Mouse (Mus musculus) layer of hippocampus, adult 8-10 months (tissue): ENCODE measurements around the gene Gja10. TPM values are rescaled to one million over a fixed set of nuclear protein-coding genes. Genes with fewer than 3 reads are reported as not detected.

Experiments
- DNase-seq, 2 experiments: peaks; one replicate each; pipeline ENCODE4 v3.0.0; 2022; ENCODE audit warnings: low spot score in 2 of 2
- total RNA-seq, 4 experiments: library from RNA; stranded (reverse); gene quantifications; 2 replicates each; pipeline ENCODE4 v1.2.4; 2022

Gene Gja10
- not detected for total RNA-seq

DNA sequence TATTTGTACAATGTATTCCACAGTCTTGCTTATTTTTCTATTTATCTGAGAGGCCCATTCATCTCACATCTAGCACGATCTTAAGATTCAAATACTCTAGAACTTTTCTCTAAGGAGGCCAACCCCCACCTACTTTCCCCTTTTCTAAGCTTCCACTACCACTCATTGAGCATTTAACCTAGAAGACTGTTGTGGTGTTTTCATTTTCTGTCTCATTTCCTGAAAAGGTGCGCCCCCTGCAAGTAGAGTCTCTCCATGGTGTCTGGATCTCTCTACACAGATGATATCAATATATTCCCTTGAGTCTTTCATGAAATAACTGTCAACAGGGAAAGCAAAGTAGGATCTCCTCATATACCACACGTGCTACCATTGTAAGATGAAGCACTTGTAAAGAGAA, at the start of gene Gja10:
TSS of gene Gja10 (minus strand) at position 101 of the 400 bp plus-strand sequence.
- DNase-seq, result no peak

DNA sequence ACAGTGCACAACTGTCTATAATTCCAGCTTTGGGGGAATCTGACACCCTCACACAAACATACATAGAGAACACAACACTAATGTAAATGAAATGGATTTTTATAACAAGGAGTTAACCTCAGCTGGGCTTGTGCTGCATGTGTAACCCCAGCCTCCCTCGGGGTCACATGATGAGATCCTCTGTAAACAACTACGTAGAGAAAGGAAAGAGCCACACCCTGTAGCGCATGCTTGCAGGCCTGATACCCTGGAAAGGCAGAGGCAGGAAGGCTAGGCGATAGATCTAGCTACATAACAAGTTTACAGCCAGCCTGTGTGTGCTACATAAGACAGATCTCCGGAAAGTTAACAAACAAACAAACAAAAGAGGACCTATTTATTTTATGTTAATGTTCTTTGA, 49.1 kb upstream of the Gja10 start:
- DNase-seq, result no peak

GRCm38 (mm10) chr4:32621637-32622036, 19.1 kb upstream of the Gja10 start:
- DNase-seq, result no peak

DNA sequence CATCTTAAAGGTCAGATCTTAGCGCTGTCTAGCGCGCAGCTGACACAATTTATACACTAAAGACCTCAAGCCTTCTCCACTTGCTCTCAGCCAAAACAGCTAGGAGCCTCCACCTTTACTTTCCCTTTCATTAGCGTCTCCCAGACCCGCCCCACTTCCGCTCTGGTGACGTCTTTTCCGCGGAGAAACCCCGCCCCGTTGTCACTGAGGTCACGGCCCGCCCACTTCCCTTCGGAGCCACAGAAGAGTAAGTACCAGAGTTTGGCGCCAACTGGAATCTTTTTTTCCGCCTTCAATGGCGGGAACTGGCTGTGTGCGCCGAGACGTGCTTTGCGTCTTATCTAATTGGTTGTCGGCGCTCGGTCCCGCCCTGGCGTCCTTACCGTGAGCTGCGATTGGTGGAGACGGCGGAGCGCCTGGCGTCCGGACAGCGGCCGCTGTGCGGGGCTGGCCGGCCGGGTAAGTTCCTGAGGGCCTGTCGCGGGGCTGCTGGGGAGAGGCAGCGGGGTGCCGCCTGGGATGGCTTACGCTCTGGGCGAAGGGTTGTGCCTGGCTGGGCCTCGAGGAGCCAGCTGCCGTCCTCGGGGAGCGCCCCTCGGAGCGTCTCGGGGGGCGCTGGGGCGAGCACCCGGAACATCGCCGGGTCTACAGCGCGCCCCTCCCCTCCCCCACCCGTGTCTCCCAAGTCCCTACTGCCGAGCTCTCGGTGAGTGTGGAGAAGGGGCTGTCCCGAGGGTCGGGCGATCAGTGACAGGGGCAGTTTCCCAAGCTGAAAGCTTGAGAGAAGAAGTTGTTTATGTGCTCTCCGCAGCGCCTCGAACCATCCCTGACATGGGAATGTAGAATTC, 12.7 kb upstream of the Gja10 start, which contains the start of gene Casp8ap2:
TSS of gene Casp8ap2 (plus strand) at position 418 of the 848 bp plus-strand sequence.
- DNase-seq, result peak; percentile 100

GRCm38 (mm10) chr4:32601135-32601534, 1.4 kb downstream of the Gja10 start:
- DNase-seq, result no peak

DNA sequence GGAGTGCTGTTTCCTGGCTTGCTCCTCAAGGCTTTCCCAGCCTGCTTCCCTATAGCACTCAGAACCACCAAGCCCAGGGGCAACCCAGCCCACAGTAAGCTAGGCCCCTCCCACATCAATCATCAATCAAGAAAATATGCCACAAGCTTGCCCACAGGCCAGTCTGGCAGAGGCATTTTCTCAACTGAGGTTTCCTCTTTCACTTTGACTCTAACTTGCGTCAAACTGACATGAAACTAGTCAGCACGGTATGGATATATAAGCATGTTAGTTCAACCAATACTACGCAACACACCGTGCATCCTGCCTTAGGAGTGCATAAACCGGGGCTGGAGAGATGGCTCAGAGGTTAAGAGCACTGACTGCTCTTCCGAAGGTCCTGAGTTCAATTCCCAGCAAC, 14.3 kb downstream of the Gja10 start:
- DNase-seq, result no peak

GRCm38 (mm10) chr4:32587543-32587942, 15.0 kb downstream of the Gja10 start:
- no peak for DNase-seq

GRCm38 (mm10) chr4:32586596-32586995, 16.0 kb downstream of the Gja10 start:
- peak in 1 of 2 experiments; percentile 47 for DNase-seq

DNA sequence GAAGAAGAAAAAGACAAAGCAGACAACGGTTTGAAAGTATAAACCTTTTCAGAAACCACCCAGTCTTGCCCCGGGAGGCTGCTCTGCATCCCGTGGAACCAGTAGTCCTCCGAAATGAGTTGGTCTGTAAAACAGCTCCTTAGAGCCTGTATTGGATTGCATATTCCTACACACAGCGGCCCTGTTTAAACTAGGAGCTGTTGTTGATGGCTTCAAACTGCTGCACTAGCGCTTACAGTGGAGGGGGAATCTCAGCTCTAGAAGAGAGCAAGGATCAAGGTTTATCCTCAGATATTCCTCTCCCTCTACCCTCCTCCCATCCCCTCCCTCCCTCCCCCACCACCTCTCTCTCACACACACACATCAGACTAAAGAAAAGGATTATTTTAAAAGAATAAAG, 18.4 kb downstream of the Gja10 start:
- DNase-seq, result no peak

- DNase-seq, result no peak
These were observed 22.7 kb downstream of the Gja10 start for GRCm38 (mm10) chr4:32579850-32580249.

DNA sequence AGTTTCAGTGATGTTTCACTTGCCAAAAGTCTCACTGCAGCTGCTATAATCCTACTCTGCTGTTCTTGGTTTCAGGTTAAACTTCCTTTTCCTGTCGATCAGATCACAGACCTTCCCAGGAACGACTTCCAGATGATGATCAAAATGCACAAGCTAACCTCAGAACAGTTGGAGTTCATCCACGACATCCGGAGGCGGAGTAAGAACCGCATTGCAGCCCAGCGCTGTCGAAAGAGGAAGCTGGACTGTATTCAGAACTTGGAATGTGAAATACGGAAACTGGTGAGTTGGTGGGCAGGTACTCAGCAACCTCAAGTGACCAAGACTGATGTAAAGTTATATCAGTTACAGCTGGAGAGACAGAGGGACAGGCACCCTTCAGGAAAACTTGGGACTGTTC, 27.4 kb downstream of the Gja10 start:
- no peak for DNase-seq

DNA sequence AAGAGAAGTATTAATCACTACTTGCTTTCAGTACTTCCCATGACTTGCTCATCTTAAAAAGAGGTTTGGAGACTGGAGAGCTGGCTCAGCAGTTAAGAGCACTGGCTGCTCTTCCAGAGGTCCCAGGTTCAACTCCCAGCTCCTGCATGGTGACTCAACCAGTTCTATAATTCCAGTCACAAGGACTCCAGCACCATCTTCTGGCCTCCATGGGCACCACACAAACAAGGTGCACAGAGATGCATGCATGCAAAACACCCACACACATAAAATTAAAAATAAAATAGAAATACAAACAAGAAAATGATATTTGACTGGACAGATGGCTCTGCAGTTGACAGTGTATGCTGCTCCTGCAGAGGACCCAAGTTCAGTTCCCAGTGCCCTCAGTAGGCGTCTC, 28.0 kb downstream of the Gja10 start:
- DNase-seq, result no peak

GRCm38 (mm10) chr4:32573586-32573985, 29.0 kb downstream of the Gja10 start:
- DNase-seq, result no peak

GRCm38 (mm10) chr4:32572118-32572517, 30.4 kb downstream of the Gja10 start:
- DNase-seq, result no peak

DNA sequence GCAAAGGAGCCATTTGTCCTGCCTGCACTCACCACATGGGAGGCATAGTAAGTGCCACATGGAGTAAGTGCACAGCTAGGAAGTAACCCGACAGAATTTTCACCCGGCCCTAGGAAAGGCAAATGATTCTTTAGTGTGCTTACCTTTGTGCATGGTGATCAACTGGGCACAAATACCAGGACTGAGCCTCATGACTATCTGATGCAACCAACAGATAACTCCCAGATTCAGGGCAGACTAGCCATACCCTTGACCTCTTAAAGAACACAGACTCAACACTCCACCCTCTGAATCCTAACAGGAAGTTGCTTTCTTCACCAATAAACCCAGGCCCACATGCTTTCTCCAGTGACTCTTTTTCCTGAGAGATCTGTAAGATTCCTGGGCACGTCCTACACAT, 31.1 kb downstream of the Gja10 start:
- DNase-seq, result no peak

DNA sequence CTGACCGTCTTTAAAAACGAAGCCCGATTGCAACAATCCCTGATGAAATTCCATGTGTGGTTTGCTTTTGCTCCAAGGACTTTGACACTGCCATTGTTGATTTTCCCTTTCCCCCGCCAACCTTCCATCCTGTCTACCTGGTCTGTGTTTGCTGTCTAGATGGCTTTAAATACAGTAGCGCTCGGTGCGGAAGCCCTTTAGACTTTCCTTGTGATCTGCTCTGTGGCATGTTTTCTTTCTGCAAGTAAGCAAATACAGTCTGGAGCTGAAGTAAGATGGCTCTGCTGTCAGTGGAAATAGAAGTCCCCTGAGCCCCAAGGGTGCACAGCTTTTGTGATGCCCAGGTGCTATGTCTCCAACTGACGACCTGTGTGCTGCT, 31.6 kb downstream of the Gja10 start:
- DNase-seq, result no peak

DNA sequence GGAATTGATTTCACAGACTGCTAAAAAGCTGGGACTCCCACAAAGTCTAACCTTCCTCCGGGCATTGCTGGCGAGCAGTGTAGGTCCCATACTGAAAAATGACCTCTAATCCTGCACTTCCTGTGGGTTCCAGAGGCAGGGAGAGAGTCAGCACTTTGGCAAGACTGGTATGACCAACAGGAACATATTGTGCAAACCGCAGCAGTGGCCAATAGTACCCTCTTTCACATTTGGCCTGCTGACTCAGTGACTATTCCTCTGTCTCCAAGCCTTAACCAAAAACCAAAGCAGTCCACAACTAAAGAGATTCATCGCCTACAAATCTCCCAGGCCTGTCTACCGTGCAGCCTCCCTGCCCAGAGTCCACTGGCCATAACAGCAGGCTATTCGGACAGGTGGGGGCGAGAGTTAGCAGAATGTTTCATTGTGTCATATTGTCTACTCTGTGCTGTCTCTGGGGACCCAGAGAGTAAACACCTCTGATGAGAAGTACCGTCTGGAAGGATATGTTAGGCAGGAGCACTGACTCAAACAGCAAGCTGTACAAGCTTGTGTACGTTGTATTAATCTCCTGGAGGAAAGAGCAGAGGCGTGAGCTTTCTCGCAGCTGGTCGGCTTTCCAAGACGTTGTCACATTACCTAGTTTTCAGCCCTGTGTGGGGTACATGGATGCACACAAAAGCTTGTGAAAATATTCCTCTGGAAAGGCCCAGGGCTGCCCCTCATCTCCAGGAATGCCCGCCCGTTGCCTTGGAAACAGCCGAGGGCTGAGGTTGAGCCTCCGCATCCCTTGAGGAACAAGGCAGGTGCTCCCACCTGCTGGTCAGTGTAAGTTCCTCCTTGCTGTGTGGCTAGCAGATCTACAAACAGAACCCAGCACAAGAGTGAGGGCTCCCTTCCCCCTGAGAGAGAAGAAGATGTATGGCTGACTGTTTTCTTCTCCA, 32.3 kb downstream of the Gja10 start:
- DNase-seq, result peak in 1 of 2 experiments; percentile 18

- no peak for DNase-seq
These were observed 33.5 kb downstream of the Gja10 start for GRCm38 (mm10) chr4:32569054-32569453.

DNA sequence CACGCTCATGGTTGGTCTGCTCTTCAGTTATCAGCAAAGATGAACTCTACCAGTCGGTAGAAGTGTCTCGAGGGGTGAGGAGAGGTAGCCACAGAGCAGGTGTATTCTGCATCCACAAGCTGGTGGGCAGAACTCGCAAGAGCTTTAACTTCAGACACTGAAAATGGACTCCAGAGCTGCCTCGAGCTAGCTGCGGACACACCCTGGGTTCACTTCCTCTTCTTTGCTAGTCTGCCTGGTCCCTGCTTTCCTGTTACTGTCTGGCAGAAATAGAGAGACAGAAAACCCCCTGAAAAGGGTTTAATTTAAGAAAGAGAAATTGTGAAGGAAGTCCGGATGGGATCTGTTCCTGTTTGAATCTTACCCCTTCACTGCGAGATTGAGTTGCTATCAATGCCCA, 37.6 kb downstream of the Gja10 start:
- no peak for DNase-seq

- no peak for DNase-seq
These were observed 38.1 kb downstream of the Gja10 start for GRCm38 (mm10) chr4:32564416-32564815.

GRCm38 (mm10) chr4:32562319-32563115, 40.0 kb downstream of the Gja10 start:
- no peak for DNase-seq
